Mouse (Mus musculus) CH12.LX (cell line): ENCODE results near the gene Anks1. TPM values are rescaled to one million over a fixed set of nuclear protein-coding genes. Genes with fewer than 3 reads are reported as not detected.

ENCODE experiments used
- DNase-seq: peaks from one replicate; pipeline ENCODE4 v3.0.0-alpha.2; 2013; ENCODE audit errors: extremely low read depth
- H3K27ac ChIP-seq: 2 replicates; pipeline ENCODE4 v1.5.1; 2012; ENCODE audit warnings: low read depth, mild to moderate bottlenecking, control low read depth, moderate library complexity; ENCODE audit not compliant: insufficient read depth
- H3K27me3 ChIP-seq: replicated peaks from 2 replicates; pipeline ENCODE3; 2012; ENCODE audit warnings: inconsistent platforms
- H3K36me3 ChIP-seq, 2 experiments: replicated peaks in 1 of 2; 2 replicates each; pipeline versions ENCODE3 to v1.6.1; 2012; ENCODE audit warnings: inconsistent platforms in 1 of 2, low read length in 1 of 2, mild to moderate bottlenecking in 1 of 2, mixed read lengths in 1 of 2, moderate library complexity in 1 of 2; ENCODE audit not compliant: control insufficient read depth in 1 of 2, insufficient read depth in 1 of 2
- H3K4me1 ChIP-seq, 2 experiments: 2 replicates each; pipeline ENCODE4 v1.6.1; 2012; ENCODE audit warnings: inconsistent platforms in 1 of 2, moderate library complexity in 1 of 2; ENCODE audit not compliant: insufficient read depth in 2 of 2, control insufficient read depth in 1 of 2
- H3K4me2 ChIP-seq: 2 replicates; pipeline ENCODE4 v1.6.1; 2012; ENCODE audit warnings: low read depth, mild to moderate bottlenecking, control low read depth; ENCODE audit not compliant: poor library complexity, insufficient read depth, severe bottlenecking
- H3K4me3 ChIP-seq, 3 experiments: fragments of 150-350 bp in 1 of 3; sonication (generic) in 1 of 3; replicated peaks in 1 of 3; 2 replicates each; pipeline versions ENCODE3 to v1.5.1; 2011 to 2012; ENCODE audit warnings: low read depth in 2 of 3, low read length in 2 of 3, mild to moderate bottlenecking in 2 of 3, moderate library complexity in 2 of 3, control low read depth in 1 of 3, improper control_type of control experiment in 1 of 3, inconsistent platforms in 1 of 3, mixed read lengths in 1 of 3; ENCODE audit not compliant: poor library complexity in 1 of 3
- H3K79me2 ChIP-seq: replicated peaks from 2 replicates; pipeline ENCODE4 v1.6.1; 2012; ENCODE audit warnings: mild to moderate bottlenecking, moderate library complexity; ENCODE audit not compliant: control insufficient read depth, poor library complexity, insufficient read depth, severe bottlenecking; ENCODE audit errors: extremely low read depth
- H3K9ac ChIP-seq: 2 replicates; pipeline ENCODE4 v1.6.1; 2012; ENCODE audit warnings: low read depth, mild to moderate bottlenecking, control low read depth, moderate library complexity; ENCODE audit not compliant: insufficient read depth
- H3K9me3 ChIP-seq: replicated peaks from 2 replicates; pipeline ENCODE3; 2012; ENCODE audit warnings: low read length, inconsistent platforms, mixed read lengths
- BHLHE40 ChIP-seq: IDR thresholded peaks from 2 replicates; pipeline ENCODE4 v1.6.1; 2011; ENCODE audit warnings: mild to moderate bottlenecking, low read depth, low read length, improper control_type of control experiment
- ELF1 ChIP-seq: IDR thresholded peaks from 2 replicates; pipeline ENCODE4 v1.6.1; 2014; ENCODE audit warnings: low read depth, mild to moderate bottlenecking, inconsistent platforms, low read length, improper control_type of control experiment
- EP300 ChIP-seq: IDR thresholded peaks from 2 replicates; pipeline ENCODE4 v1.6.1; 2011; ENCODE audit warnings: low read length, improper control_type of control experiment
- ETS1 ChIP-seq: conservative IDR thresholded peaks from 2 replicates; pipeline ENCODE4 v1.6.1; 2012; ENCODE audit warnings: low read depth, mild to moderate bottlenecking, inconsistent platforms, low read length, improper control_type of control experiment, moderate library complexity
- GABPA ChIP-seq: IDR thresholded peaks from 2 replicates; pipeline ENCODE4 v1.6.1; 2012; ENCODE audit warnings: low read depth, low read length, improper control_type of control experiment, inconsistent platforms; ENCODE audit not compliant: insufficient replicate concordance
- HCFC1 ChIP-seq: IDR thresholded peaks from 2 replicates; pipeline ENCODE4 v1.6.1; 2012; ENCODE audit warnings: low read depth, mild to moderate bottlenecking, inconsistent platforms, low read length, improper control_type of control experiment
- JUN ChIP-seq: IDR thresholded peaks from 2 replicates; pipeline ENCODE4 v1.6.1; 2011; ENCODE audit warnings: low read depth, mild to moderate bottlenecking, low read length, improper control_type of control experiment, moderate library complexity; ENCODE audit not compliant: insufficient read depth
- MAFK ChIP-seq: IDR thresholded peaks from 2 replicates; pipeline ENCODE4 v1.6.1; 2011; ENCODE audit warnings: low read length, improper control_type of control experiment; ENCODE audit not compliant: insufficient replicate concordance
- MAX ChIP-seq: IDR thresholded peaks from 2 replicates; pipeline ENCODE4 v1.6.1; 2011; ENCODE audit warnings: low read length, improper control_type of control experiment
- MAZ ChIP-seq: IDR thresholded peaks from 2 replicates; pipeline ENCODE4 v1.6.1; 2012; ENCODE audit warnings: low read depth, mild to moderate bottlenecking, inconsistent platforms, low read length, improper control_type of control experiment, moderate library complexity
- MEF2A ChIP-seq: IDR thresholded peaks from 2 replicates; pipeline ENCODE4 v1.6.1; 2014; ENCODE audit warnings: low read depth, mild to moderate bottlenecking, inconsistent platforms, low read length, improper control_type of control experiment, borderline replicate concordance
- MYC ChIP-seq: IDR thresholded peaks from 2 replicates; pipeline ENCODE4 v1.6.1; 2011; ENCODE audit warnings: low read depth, mild to moderate bottlenecking, improper control_type of control experiment, low read length
- NELFE ChIP-seq: IDR thresholded peaks from 2 replicates; pipeline ENCODE4 v1.6.1; 2011; ENCODE audit warnings: low read depth, low read length, improper control_type of control experiment
- NRF1 ChIP-seq: IDR thresholded peaks from 2 replicates; pipeline ENCODE4 v1.6.1; 2014; ENCODE audit warnings: low read depth, mild to moderate bottlenecking, inconsistent platforms, low read length, improper control_type of control experiment, moderate library complexity
- PAX5 ChIP-seq: IDR thresholded peaks from 2 replicates; pipeline ENCODE4 v1.6.1; 2012; ENCODE audit warnings: low read length, inconsistent platforms, mixed read lengths
- POLR2A ChIP-seq: IDR thresholded peaks from 2 replicates; pipeline ENCODE4 v1.6.1; 2011; ENCODE audit warnings: low read depth, mild to moderate bottlenecking, improper control_type of control experiment, low read length
- POLR2AphosphoS2 ChIP-seq: IDR thresholded peaks from 2 replicates; pipeline ENCODE4 v1.6.1; 2011; ENCODE audit warnings: low read depth, low read length, improper control_type of control experiment
- RCOR1 ChIP-seq: conservative IDR thresholded peaks from 2 replicates; pipeline ENCODE4 v1.6.1; 2012; ENCODE audit warnings: low read depth, mild to moderate bottlenecking, inconsistent platforms, low read length, improper control_type of control experiment
- SMC3 ChIP-seq: IDR thresholded peaks from 2 replicates; pipeline ENCODE4 v1.6.1; 2011; ENCODE audit warnings: low read depth, low read length, improper control_type of control experiment
- TBP ChIP-seq: conservative IDR thresholded peaks from 2 replicates; pipeline ENCODE4 v1.6.1; 2011; ENCODE audit warnings: low read depth, low read length, improper control_type of control experiment
- UBTF ChIP-seq: IDR thresholded peaks from 2 replicates; pipeline ENCODE4 v1.6.1; 2012; ENCODE audit warnings: low read depth, mild to moderate bottlenecking, inconsistent platforms, low read length, improper control_type of control experiment, moderate library complexity
- USF1 ChIP-seq: IDR thresholded peaks from 2 replicates; pipeline ENCODE4 v1.6.1; 2014; ENCODE audit warnings: low read depth, mild to moderate bottlenecking, inconsistent platforms, low read length, improper control_type of control experiment
- USF2 ChIP-seq: conservative IDR thresholded peaks from 2 replicates; pipeline ENCODE4 v1.6.1; 2011; ENCODE audit warnings: low read depth, low read length, improper control_type of control experiment
- ZC3H11A ChIP-seq: IDR thresholded peaks from 2 replicates; pipeline ENCODE4 v1.6.1; 2012; ENCODE audit warnings: low read depth, mild to moderate bottlenecking, inconsistent platforms, low read length, improper control_type of control experiment
- ZKSCAN1 ChIP-seq: IDR thresholded peaks from 2 replicates; pipeline ENCODE4 v1.6.1; 2012; ENCODE audit warnings: low read depth, inconsistent platforms, low read length, improper control_type of control experiment, borderline replicate concordance
- ZMIZ1 ChIP-seq: IDR thresholded peaks from 2 replicates; pipeline ENCODE4 v1.6.1; 2012; ENCODE audit warnings: low read depth, mild to moderate bottlenecking, inconsistent platforms, low read length, improper control_type of control experiment
- dilution Hi-C: fragments of 300-500 bp; cut with MboI; formaldehyde crosslinking; loops from 2 replicates; pipeline ENCODE4 v1.14.3; 2020; ENCODE audit warnings: low sequenced_read_pairs; ENCODE audit not compliant: extremely low pct_unique_long_range_greater_than_20kb, extremely low pct_ligation_motif_present
- in situ Hi-C: fragments of 300-500 bp; cut with MboI; formaldehyde crosslinking; loops from 3 replicates; pipeline ENCODE4 v1.14.3; 2019; ENCODE audit warnings: low sequenced_read_pairs, low pct_ligation_motif_present, low pct_unique_long_range_greater_than_20kb, mixed read lengths
- polyA plus RNA-seq: library from polyadenylated mRNA; unstranded; fragments of >175 nt; gene quantifications from 2 replicates; pipeline ENCODE4 v1.2.1, GENCODE M21; 2012; ENCODE audit warnings: low read depth; ENCODE audit not compliant: insufficient read length
- total RNA-seq, 2 experiments: library from RNA; depleted of rRNA; stranded (reverse); fragments of 300-350 nt in 1 of 2; fragments of >200 nt in 1 of 2; gene quantifications; 2 replicates each; pipeline ENCODE4 v1.2.3; 2012 to 2014

Gene Anks1
- total and polyA plus RNA-seq, 3 experiments, result 5.8 to 9.3 (median 9.0) TPM

- no peak overlapping the region for H3K4me2 ChIP-seq
- in situ Hi-C loops, result no loop called here
- H3K36me3 ChIP-seq, result peaks cover 0 to 9% of the 10 kb centered on the region in 2 experiments
- TF ChIP-seq USF2, result no peak
- no peak for TF ChIP-seq ETS1
- TF ChIP-seq ZMIZ1, result no peak
- TF ChIP-seq MAZ, result no peak
- TF ChIP-seq MYC, result no peak
- no peak for TF ChIP-seq GABPA
- no peak for TF ChIP-seq HCFC1
- no peak for TF ChIP-seq ZKSCAN1
- TF ChIP-seq MEF2A, result no peak
- TF ChIP-seq RCOR1, result no peak
- no peak for TF ChIP-seq TBP
- TF ChIP-seq POLR2A, result no peak
- TF ChIP-seq SMC3, result no peak
- TF ChIP-seq NRF1, result no peak
- no peak for TF ChIP-seq ZC3H11A
- no peaks in the 10 kb centered on the region for H3K79me2 ChIP-seq
- no peaks in the 10 kb centered on the region for H3K27me3 ChIP-seq
- H3K9me3 ChIP-seq, result no peaks in the 10 kb centered on the region
- no peak for DNase-seq
- dilution Hi-C loops, result no loop called here
- H3K9ac ChIP-seq, result no peak overlapping the region
- H3K4me1 ChIP-seq, result no peaks in the 10 kb centered on the region
- H3K27ac ChIP-seq, result no peak overlapping the region
- H3K4me3 ChIP-seq, result no peak overlapping the region
Observed at GRCm38 (mm10) chr17:27953136-27953535, 44.0 kb downstream of the Anks1 start.

GRCm38 (mm10) chr17:27954629-27955402 is 45.7 kb downstream of the Anks1 start:
- no peaks in the 10 kb centered on the region for H3K27me3 ChIP-seq
- H3K4me2 ChIP-seq, result no peak overlapping the region
- H3K9ac ChIP-seq, result no peak overlapping the region
- no peaks in the 10 kb centered on the region for H3K79me2 ChIP-seq
- in situ Hi-C loops, result no loop called here
- dilution Hi-C loops, result no loop called here
- H3K9me3 ChIP-seq, result no peaks in the 10 kb centered on the region
- no peaks in the 10 kb centered on the region for H3K4me1 ChIP-seq
- TF ChIP-seq ELF1, result no peak
- TF ChIP-seq MEF2A, result no peak
- TF ChIP-seq UBTF, result no peak
- no peak for TF ChIP-seq MYC
- TF ChIP-seq BHLHE40, result no peak
- no peak for TF ChIP-seq NRF1
- no peak for TF ChIP-seq USF2
- TF ChIP-seq ETS1, result no peak
- no peak for TF ChIP-seq JUN
- TF ChIP-seq USF1, result no peak
- TF ChIP-seq MAZ, result no peak
- no peak for TF ChIP-seq SMC3
- TF ChIP-seq HCFC1, result no peak
- TF ChIP-seq NELFE, result no peak
- TF ChIP-seq PAX5, result no peak
- TF ChIP-seq ZMIZ1, result no peak
- no peak for TF ChIP-seq MAX
- no peak for TF ChIP-seq POLR2AphosphoS2
- no peak for TF ChIP-seq EP300
- TF ChIP-seq MAFK, result no peak
- no peak overlapping the region for H3K4me3 ChIP-seq
- H3K36me3 ChIP-seq, result peaks cover 0 to 9% of the 10 kb centered on the region in 2 experiments
- H3K27ac ChIP-seq, result no peak overlapping the region
- no peak for DNase-seq
